Mouse (Mus musculus) monocyte, adult 5-6 weeks (primary cell): ENCODE measurements around the gene Hsd17b1. TPM values are rescaled to one million over a fixed set of nuclear protein-coding genes. Genes with fewer than 3 reads are reported as not detected.
A peak's percentile ranks its signal among the peaks of the same experiment; 100 is the strongest.
"Not testable (repeated sequence)": the region's sequence is repeated elsewhere in the genome, so short reads cannot be mapped to it uniquely, and the experiment has no call there.

Experiments used
- ATAC-seq: fragments of 153-309, 156-312 bp; replicated peaks from 2 replicates; pipeline ENCODE4 v1.8.0; 2017; ENCODE audit warnings: mild to moderate bottlenecking; ENCODE audit not compliant: low TSS enrichment, insufficient number of reproducible peaks, severe bottlenecking, poor library complexity, low FRiP score
- total RNA-seq: library from RNA; stranded (forward); fragments of 200-1000, 200-491, 200-594 nt; gene quantifications from 3 replicates; pipeline ENCODE4 v1.2.3, GENCODE M21; 2017

Gene Hsd17b1
- total RNA-seq, 1 experiment from 2014 or later, result not detected

DNA sequence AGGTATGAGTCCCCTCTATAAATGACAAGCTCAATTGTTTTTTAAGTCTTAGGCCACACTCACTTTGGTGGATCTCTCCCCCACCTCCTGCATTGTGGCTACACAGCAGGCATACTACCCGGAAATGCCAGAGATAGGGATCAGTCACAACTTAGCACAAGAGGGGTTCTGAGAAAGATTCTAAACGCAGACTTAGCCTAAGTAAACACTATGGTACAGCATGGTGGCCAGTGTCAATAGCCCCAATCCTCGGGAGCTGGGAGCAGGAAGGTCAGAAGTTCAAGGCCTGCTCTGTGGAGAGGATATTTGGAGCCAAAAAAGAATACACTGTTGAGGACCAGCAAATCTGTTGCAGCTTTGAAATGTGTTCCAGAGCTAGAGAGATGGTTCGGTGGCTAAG lies 39.9 kb downstream of the Hsd17b1 start:
- no peak for ATAC-seq

GRCm38 (mm10) chr11:101119131-101119760 lies 41.0 kb downstream of the Hsd17b1 start:
- ATAC-seq, result no peak

GRCm38 (mm10) chr11:101119761-101120544 lies 41.7 kb downstream of the Hsd17b1 start, which contains the start of the genes Retreg3 and Tubg1:
TSS of gene Retreg3 (minus strand) at chr11:101119893.
TSS of gene Tubg1 (plus strand) at chr11:101119938.
- ATAC-seq, result peak; percentile 91

GRCm38 (mm10) chr11:101120545-101121188 lies 42.5 kb downstream of the Hsd17b1 start:
- ATAC-seq, result no peak

GRCm38 (mm10) chr11:101124494-101124893 lies 46.3 kb downstream of the Hsd17b1 start:
- ATAC-seq, result not testable (repeated sequence)

GRCm38 (mm10) chr11:101125008-101125407 lies 46.8 kb downstream of the Hsd17b1 start:
- not testable (repeated sequence) for ATAC-seq

DNA sequence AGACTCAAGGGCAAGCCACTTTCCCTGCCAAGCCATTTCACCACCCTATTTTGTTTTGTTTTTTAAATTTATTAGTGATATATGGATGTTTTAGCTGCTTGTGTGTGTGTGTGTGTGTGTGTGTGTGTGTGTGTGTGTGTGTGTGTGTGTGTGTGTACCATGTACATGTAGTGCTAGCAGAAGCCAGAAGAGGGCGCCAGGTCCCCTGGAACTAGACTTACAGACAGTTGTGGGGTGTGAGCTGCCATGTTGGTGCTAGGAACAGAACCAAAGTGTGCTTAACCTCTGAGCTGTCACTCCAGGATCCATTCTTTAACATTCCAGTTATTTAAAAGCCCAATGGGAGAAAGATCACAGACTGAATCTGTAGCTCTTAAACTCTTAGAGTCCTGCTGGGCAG lies 48.9 kb downstream of the Hsd17b1 start:
- ATAC-seq, result no peak

GRCm38 (mm10) chr11:101128996-101129577 lies 50.9 kb downstream of the Hsd17b1 start:
- no peak for ATAC-seq

Other genes starting within 250 kb of the Hsd17b1 start
- 71.6 to 86.1 TPM (median 75.5 TPM) in 3 replicates for gene Stat5b, start 227.7 kb upstream of the Hsd17b1 start, total RNA-seq
- 20.0 to 28.0 TPM (median 25.1 TPM) in 3 replicates for gene Stat5a, start 219.1 kb upstream of the Hsd17b1 start, total RNA-seq
- 328 to 413 TPM (median 368 TPM) in 3 replicates for gene Stat3, start 138.9 kb upstream of the Hsd17b1 start, total RNA-seq
- 0.32 to 2.5 TPM in 2 of 3 replicates, not detected in the other for gene Cavin1, start 107.5 kb upstream of the Hsd17b1 start, total RNA-seq
- gene Atp6v0a1, start 69.0 kb upstream of the Hsd17b1 start, total RNA-seq, result 26.0 to 42.7 TPM (median 37.5 TPM) in 3 replicates
- 5.6 to 14.8 TPM (median 9.9 TPM) in 3 replicates for gene Naglu, start 8.4 kb upstream of the Hsd17b1 start, total RNA-seq
- 11.4 to 16.6 TPM (median 16.1 TPM) in 3 replicates for gene Coasy, start 4.2 kb downstream of the Hsd17b1 start, total RNA-seq
- 61.7 to 74.7 TPM (median 71.4 TPM) in 3 replicates for gene Mlx, start 8.9 kb downstream of the Hsd17b1 start, total RNA-seq
- gene Psmc3ip, start 17.0 kb downstream of the Hsd17b1 start, total RNA-seq, result 5.0 to 6.2 TPM in 2 of 3 replicates, not detected in the other
- 57.9 to 79.4 TPM (median 63.0 TPM) in 3 replicates for gene Retreg3, start 41.5 kb downstream of the Hsd17b1 start, total RNA-seq
- 8.2 to 25.6 TPM (median 11.0 TPM) in 3 replicates for gene Tubg1, start 41.5 kb downstream of the Hsd17b1 start, total RNA-seq
- gene Tubg2, start 77.5 kb downstream of the Hsd17b1 start, total RNA-seq, result not detected in 3 replicates
- gene Cntnap1, start 92.1 kb downstream of the Hsd17b1 start, total RNA-seq, result 0.21 to 0.95 TPM (median 0.68 TPM) in 3 replicates
- 2.2 to 6.3 TPM (median 4.0 TPM) in 3 replicates for gene Plekhh3, start 92.9 kb downstream of the Hsd17b1 start, total RNA-seq
- gene Ccr10, start 97.0 kb downstream of the Hsd17b1 start, total RNA-seq, result 0.38 TPM in 1 of 3 replicates, not detected in the others
- gene Ezh1, start 148.1 kb downstream of the Hsd17b1 start, total RNA-seq, result 30.2 to 66.9 TPM (median 42.6 TPM) in 3 replicates
- gene Ramp2, start 167.6 kb downstream of the Hsd17b1 start, total RNA-seq, result not detected in 3 replicates
- gene Vps25, start 175.3 kb downstream of the Hsd17b1 start, total RNA-seq, result 42.7 to 62.9 TPM (median 53.8 TPM) in 3 replicates
- 0.11 to 1.7 TPM (median 0.19 TPM) in 3 replicates for gene Wnk4, start 182.2 kb downstream of the Hsd17b1 start, total RNA-seq
- 1.8 to 3.2 TPM in 2 of 3 replicates, not detected in the other for gene Cntd1, start 200.6 kb downstream of the Hsd17b1 start, total RNA-seq
- gene Coa3, start 200.7 kb downstream of the Hsd17b1 start, total RNA-seq, result 18.8 to 43.1 TPM (median 26.8 TPM) in 3 replicates
- gene Becn1, start 223.9 kb downstream of the Hsd17b1 start, total RNA-seq, result 266 to 274 TPM (median 274 TPM) in 3 replicates
- 51.0 to 74.7 TPM (median 73.3 TPM) in 3 replicates for gene Psme3, start 237.8 kb downstream of the Hsd17b1 start, total RNA-seq
- 0.53 to 3.6 TPM (median 1.8 TPM) in 3 replicates for gene Aoc2, start 246.7 kb downstream of the Hsd17b1 start, total RNA-seq